Mouse (Mus musculus) thymus, postnatal 14 days (tissue): ENCODE measurements around the gene Gm11992.

Experiments
- DNase-seq: peaks from one replicate; pipeline ENCODE4 v3.0.0; 2021

Gm11992 gene

GRCm38 (mm10) chr11:9116916-9117315, 68.5 kb downstream of the Gm11992 start:
- DNase-seq = no peak

DNA sequence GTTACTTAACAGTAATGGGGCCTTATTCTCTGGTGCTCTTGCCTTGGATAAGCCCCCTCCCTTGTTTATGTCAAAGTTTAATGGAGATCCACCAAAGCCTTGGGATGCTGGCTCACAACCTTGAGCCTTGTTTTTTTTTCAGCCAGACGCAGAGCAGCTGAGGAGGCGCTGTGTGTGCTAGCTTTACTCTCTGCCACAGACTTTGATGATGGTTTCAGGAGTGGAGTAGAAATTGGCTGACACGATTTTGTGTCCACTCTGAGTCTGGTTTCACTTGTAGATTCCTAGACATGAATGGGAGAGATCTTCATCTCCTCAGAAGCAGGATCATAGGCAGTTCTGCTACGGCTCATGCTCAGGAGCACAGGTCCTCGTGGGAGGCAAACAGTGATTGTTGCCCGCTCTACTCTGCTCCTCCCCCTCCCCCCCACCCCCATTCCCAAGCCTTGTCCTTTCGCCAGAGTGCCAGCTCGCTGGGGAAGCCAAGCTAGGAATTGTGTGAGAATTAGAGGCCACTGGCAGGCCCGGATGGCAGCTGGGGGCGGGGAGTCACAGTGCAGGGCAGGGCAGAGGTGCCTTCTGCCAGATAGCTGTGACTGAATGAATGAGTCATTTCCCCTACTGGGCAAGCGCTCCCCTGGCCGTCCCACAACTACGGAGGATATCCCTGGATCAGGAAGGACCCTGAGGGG, 69.1 kb downstream of the Gm11992 start:
- no peak for DNase-seq

DNA sequence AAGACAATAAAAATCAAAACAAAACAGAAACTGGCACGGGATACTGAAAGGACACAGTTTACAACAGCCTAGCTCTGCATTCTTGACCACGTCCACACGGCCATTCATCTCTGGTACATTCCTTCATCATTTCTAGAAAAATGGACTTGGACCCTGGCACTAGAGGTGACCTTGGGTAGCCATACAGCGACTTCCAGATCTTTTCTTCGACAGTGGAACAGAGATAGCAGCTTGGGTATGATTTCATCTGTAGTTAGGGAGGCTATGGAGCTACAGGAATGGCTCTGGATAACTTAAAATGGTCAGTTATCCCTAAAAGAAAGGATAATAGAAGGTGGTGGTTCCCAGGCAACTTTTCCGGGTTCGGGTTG, 69.6 kb downstream of the Gm11992 start, which contains the start of gene Upp1:
Gene Upp1, plus strand, starts transcription at position 54 of the 371 bp plus-strand sequence.
- DNase-seq = no peak

DNA sequence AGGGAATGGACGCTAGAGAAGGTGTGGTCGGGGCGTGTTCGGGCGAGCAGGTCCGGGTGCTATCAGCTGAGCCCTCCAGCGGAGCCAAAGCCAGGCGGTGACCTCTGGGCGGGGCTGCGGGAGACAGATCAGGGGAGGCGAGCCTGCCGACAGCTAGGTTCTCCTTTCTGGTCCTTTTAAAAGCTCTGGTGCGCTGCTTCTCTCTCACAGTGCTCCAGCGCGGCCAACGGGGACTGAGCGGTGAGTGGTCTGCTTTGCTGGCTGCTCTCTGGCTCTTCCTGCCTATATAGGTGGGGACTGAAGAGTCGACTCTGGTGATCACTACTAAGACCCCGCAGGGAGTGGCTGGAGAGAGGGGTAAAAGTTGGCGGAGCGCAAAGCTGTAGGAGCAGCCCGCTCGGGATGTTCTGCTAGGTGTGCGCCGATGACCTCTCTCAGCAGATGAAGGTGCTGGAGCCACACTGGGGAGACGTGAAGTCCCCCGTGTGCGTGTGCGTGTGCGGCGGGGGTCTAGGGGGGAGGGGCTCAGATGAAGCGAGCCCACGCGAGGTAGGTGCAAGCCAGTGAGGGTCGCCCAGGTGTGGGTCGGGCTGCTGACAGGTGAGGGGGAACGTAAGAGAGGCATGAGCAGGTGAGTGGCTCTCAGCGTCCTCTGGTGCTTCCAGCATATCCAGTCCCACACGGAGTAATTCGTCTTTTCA, 70.2 kb downstream of the Gm11992 start:
- no peak for DNase-seq
